Mouse (Mus musculus) regulatory T cell (primary cell): ENCODE measurements around the gene Rusc1.
"Not testable (repeated sequence)": the region's sequence is repeated elsewhere in the genome, so short reads cannot be mapped to it uniquely, and the experiment has no call there.

Source experiments
- in situ Hi-C: fragments of 300-600 bp; cut with MboI, MseI; formaldehyde crosslinking; loops from one replicate; pipeline ENCODE4 v1.15.1; 2025; ENCODE audit warnings: high pct_unique_total_duplicates

The Rusc1 gene

DNA sequence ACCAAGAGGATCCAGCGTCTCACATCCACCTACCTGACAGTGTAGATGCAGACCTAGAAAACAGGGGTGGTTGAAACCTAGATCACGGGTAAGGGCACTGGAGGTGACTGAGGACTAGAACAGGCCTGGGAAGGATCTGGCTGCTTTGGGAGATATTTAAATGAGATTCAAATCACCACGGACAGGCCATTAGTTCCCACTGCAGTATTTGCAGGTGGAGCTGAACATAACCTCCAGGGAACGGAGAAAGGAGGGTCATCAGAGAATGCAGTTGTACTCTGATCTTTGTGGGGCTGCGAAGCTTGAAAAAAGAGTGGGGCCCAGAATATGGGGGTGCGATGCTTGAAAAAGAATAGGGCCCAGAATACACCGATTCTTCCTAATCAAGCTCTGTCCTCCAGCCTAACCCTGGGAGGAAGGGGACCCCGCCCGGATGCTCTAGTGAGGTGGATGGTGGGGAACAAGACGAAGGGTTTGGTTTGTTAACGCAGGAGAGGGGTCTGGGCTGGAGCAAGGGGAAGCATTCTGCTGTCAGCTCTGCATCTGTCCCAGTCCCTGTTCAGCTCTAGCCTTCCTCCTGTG is 511 bp downstream of the Rusc1 start:
- in situ Hi-C loops: loop anchor here (5.0 kb wide), 1 partner anchor 115 kb away; no protein-coding TSS in a partner anchor

DNA sequence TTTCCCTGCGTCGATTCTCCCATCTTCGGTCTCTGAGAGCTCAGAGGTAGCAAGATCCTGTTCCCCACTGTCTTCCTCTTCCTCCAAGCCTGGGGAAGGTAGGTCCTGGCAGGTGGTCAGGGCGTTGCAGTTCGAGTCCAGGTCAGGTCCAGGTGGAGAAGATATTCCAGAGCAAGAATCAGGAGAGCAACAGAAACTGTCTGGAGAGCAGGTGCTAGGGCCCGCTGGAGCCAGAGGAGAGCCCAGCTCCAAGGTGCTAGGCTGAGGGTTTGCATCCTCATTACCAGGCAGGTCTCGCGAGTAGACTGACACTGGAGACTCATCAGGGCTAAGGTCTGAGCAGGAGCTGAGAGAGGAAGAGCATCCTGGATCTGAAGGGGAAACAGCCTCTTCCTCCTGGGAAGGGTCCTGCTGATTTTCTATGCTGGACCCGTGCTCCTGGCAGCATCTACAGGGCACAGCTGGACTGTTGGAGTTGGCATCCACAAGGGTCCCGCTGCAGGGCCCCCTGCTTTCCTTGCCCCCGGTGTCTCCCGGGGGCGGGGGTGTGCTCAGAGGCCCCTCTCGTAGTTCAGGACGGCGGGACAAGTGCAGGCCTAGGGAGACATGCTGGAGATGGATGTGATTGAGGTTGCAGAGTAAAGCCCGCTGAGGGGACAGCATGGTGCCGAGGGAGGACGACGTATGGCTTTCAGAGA is 1.2 kb downstream of the Rusc1 start:
- in situ Hi-C loops: loop anchor here (5.0 kb wide), 1 partner anchor 115 kb away; no protein-coding TSS in a partner anchor

DNA sequence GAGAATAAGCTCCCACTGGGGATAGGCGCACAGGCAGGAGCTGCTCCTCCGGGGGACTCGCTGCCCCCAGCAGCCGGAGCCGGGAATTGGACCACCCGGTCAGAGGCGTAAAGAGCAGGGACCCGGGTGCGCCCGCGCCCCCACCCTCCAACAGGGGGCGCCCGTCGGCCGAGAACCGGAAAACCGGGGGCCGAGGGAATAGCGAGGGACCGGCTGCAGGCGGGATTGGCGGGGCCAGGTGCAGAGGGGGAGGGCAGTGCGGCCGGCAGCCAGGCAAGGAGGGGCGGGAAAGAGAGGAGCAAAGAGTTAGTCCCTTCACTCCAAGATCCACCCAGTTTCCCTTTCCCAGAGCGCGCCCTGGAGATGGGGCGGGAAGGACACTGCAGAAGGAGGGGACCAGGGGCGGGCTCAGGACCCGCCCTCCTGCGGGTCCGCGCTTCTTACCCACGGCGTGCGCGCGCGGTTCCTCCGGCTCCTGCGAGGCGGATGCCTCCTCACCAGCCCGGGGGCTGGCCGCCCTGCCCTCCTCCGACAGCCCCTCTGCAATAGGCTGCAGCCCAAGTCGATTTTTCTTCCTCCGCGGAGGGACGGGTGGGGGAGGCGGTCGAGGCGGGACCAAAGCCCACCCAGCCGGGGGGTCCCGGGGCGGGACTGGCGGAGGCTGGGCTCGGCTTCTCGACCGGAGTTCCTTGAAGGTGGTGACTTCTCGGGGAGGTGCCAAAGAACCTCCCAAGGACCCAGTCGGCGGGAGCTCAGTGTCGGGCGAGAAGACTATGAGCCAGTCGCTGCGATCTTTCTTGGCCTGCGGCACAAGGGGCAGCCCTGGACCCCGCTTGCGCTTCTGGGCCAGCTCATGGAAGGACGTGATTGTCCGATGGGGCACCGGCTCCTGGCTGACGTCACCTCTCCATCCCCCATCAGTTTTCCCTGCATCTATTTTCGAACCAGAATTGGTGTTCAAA is 2.1 kb downstream of the Rusc1 start:
- in situ Hi-C loops: loop anchor here (5.0 kb wide), 1 partner anchor 116 kb away; no protein-coding TSS in a partner anchor

DNA sequence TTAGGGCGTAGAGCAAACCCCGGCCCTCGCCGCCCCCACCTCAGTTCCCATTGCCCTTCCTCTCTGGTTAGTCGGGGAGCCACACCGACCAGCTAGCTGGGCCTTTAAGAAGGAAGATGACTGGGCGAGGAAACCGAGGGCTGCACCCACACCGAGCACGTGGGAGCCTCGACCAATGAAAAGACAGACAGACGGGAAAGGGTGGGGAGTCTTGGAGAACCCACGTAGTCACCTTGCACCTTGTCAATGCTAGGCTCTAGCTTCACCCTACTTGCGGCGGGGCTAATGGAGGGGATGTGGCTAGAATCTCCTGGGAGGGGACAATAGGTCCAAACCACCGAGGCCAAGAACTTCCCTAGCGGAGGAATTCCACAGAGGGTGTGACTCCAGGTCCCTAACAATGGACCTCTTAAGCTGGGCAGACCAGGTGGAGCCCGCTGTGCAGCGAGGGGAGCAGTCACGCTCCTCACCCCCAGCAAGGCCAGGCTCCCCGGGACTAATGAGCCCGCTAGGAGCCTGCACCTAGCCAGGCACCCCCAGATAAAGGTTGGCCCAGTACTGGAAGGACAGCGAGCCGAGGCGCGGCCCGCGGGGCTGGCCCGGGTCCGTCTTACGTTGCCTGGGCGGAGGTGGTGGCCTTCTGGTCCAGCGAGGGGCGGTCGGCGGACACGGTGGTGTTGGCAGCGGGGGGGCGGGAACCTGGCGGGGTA is 3.1 kb downstream of the Rusc1 start:
- in situ Hi-C loops: loop anchor here (5.0 kb wide), 1 partner anchor 117 kb away; no protein-coding TSS in a partner anchor

DNA sequence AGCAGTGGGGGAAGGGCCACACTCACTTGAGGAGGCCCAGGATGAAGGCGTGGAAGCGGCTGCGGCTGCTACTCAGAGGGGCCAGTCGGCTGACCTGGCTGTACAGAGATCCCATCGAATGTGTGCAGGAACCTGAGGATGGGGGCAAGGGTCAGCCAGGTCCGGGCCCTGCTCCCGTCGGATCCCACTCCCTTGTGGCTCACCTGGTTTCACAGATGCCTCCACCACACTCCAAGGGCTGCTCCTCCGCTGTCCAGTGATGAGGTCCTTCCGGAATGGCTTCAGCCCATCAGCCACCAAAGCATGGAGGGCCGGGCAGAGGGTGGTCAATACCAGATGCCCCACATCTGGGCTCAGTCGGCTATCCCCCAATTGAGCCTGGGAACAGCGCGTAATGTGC is 4.1 kb downstream of the Rusc1 start:
- in situ Hi-C loops: no loop called here

DNA sequence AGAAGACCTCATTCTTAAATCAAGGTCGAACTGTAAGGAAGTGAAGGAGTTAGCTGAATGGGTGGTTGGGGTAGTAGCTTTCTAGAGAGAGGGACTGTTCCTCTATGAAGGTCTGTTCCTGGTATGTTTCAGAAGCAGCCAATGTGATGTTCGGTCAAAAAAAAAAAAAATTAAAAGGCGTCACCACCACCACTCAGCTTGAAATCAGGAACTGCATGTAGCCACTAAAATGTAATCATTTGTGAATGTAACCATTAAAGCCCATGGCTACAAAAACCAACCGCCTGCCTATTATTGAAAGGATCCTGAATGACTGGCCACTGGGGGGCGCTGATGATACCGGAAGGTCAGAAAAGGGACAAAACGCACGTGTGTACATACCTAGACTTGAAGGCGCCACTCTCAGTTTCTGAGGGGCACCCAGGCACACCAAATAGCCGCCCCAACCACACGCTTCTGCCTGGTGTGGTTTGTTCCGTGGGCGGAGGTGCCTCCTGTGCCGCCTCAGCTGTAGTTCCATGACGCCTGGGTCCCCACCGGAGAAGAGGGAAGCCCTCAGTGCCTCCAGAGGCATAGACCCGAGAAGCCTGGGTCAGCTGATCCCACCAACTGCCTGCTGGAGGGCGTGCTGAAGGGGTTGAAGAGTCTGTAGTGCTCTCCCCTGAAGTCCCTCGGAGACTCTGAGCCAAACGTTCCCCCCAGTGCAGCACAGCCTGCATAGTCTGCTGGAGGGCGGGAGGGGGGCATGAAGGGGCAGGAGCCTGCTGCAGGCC is 5.6 kb downstream of the Rusc1 start:
- in situ Hi-C loops: no loop called here

DNA sequence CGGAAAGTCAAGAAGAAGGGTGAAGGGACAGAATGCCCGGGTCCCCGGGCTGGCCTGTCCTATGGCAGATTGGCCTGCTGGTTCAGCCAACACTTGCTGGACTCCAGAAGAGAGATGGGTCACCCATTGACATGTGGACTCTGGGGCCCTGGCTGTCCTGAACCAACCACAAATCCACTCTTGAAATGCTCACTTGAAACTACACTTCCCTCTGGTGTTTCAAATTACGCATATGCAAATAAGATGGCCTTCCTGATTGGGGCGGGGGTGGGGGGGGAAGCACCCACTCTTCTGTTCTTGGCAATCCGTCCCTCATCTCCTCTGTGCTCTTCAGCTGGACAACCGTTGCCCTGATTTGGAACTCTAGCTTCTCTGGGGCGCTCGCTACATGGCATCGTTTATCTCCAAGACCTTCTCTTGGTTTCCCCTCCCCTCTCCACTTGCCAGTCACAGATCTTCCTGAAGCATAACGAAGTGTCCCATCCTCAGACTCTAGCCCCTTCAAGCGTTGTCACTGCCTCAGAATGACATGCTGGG is 8.4 kb downstream of the Rusc1 start:
- in situ Hi-C loops: no loop called here

DNA sequence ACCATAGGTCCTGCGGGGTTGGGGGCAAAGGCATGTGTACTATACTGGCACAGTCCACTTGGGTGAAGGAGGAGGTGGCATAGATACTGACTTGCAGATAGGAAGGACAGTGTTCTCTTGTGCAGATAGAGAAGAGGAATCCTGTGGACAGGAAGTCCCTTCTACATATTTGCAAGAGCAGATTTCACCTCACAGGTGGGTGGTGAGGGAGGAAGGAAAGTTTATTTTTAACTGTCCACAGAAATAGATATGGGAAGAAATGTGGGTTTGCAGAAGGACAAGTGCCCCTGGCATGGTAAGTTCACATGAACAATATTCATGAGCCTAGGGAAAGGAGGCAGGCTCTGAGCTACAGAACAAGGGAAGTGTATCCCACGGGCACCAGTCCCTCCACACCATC is 9.0 kb downstream of the Rusc1 start:
- in situ Hi-C loops: no loop called here

DNA sequence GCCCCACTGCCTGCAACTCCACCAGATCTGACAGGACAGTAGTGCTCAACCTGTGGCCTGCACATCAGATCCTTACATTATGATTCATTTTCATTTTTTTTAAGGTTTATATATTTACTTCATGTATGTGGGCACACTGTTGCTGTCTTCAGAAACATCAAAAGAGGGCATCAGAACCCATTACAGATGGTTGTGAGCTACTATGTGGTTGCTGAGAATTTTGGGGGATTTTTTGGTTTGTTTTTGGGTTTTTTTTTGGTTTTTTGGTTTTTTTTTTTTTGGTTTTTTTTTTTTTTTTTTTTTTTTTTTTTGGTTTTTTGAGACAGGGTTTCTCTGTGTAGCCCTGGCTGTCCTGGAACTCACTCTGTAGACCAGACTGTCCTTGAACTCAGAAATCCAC is 10.8 kb downstream of the Rusc1 start:
- in situ Hi-C loops: not testable (repeated sequence)

DNA sequence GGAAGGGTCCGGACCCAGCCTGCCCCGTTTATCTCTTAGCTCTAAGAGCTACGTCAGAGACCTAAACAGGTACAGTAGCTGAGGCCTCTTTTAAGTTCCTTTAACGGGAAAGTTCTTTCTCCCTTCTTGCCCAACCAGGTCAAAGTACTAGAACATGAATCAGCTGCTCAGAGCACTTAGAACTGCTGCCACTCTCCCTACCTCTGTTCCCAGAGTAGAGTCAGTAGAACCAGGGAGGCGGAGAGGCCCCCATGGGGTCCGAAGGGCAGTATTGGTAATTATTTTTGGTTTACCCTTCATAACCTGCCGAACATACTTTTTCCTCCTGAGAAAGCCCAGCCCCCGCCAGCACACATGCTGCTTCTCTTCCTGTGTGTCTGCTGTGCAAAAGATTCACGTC is 15.7 kb downstream of the Rusc1 start:
- in situ Hi-C loops: no loop called here

DNA sequence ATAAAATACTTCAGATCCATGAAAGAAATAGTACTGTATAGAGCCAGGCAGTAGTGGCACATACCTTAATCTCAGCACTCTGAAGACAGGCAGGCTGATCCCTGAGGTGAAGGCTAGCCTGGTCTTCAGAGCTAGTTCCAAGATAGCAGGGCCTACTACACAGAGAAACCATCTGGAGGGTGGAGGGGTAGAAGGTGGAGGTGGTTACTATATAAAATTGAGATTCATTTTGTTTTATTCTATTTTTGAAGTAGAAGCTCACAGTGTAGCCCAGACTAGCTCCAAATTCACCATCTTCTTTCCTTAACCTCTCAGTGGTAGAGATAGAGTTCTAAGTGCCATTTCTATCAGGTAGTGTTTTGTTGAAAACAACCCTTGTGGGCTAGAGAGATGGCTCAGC is 25.8 kb downstream of the Rusc1 start:
- in situ Hi-C loops: no loop called here

DNA sequence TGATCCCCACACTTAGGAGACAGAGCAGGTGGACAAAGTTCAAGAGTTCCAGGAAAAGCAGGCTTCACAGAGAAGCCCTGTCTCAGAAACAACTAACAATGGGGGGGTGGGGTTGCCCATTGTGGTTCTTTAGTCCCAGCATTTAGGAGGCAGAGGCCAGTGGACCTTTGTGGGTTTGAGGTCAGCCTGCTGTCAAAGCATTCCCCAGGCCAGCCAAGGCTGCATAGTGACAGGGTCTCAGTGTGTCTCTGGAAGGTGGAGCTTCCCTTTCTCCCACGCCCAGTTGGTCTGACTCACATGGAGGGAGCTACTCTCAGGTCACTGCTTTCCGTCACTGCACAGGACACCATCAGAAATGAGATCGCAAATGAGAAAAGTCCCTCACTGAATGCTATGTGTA is 31.4 kb downstream of the Rusc1 start:
- in situ Hi-C loops: no loop called here

DNA sequence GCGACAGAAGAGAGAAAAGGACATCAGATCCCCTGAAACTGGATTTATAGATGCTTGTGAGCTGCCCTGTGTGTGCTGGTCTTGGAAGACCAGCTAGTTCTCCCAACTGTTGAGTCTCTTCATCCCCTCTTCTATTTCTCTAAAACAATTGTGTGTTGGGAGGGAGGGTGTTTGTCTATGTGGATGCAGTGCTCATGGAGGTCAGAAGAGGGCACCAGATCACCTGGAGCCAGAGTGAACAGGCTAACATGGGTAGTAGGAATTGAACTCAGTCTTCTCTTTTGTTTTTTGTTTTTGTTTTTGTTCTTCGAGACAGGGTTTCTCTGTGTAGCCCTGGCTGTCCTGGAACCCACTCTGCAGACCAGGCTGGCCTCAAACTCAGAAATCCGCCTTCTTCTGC is 34.3 kb downstream of the Rusc1 start:
- in situ Hi-C loops: loop anchor here (5.0 to 10.0 kb wide), 2 partner anchors 84 to 744 kb away; no protein-coding TSS in a partner anchor

DNA sequence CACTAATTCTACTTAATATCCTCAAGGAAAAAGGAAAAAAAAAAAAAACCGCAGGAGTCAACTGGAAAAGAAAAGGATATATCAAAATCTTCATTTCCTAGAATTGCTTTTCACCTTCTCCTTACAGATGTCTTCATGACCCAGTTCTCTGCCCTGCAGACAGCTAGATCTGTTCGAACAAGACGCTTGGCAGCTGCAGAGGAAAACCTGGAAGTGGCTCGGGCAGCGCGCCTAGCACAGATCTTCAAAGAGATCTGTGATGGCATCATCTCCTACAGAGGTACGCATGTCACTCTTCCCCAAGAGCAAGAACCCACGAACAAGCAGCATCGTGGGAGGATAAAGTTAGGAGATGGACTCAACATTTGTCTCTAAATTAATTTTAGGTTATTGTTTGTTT is 34.8 kb downstream of the Rusc1 start:
- in situ Hi-C loops: loop anchor here (5.0 to 10.0 kb wide), 2 partner anchors 84 to 744 kb away; no protein-coding TSS in a partner anchor

DNA sequence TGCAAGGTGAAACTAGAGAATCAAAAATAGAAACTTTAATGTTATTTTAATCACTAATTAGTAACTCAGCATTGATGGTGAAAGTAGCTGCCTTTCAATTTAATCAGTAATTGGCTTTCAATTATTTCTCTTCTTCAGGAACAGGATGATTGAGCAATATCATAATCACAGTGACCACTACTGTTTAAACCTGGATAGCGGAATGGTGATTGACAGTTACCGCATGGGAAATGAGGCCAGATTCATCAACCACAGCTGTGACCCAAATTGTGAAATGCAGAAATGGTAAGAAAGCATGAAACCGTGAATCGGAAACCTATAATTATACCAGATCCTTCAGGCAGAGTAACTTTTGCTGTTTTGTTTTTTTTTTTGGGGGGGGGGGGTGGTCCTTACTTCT is 49.8 kb downstream of the Rusc1 start:
- in situ Hi-C loops: no loop called here
